Mouse (Mus musculus) intestine, embryonic 14.5 days (tissue): ENCODE data around the gene Ednra. TPM values are rescaled to one million over a fixed set of nuclear protein-coding genes. Genes with fewer than 3 reads are reported as not detected.
"Not testable (repeated sequence)": the region's sequence is repeated elsewhere in the genome, so short reads cannot be mapped to it uniquely, and the experiment has no call there.

Experiments
- ATAC-seq: fragments of 200-750 bp; cut with Nextera tagmentation; replicated peaks from 2 replicates; pipeline ENCODE4 v1.8.0; 2017; ENCODE audit warnings: low read depth, moderate number of reproducible peaks, moderate TSS enrichment, moderate library complexity; ENCODE audit not compliant: low FRiP score, low TSS enrichment
- DNase-seq: peaks from one replicate; pipeline ENCODE4 v3.0.0-alpha.2; 2018; ENCODE audit warnings: low spot score
- H3K27ac ChIP-seq: fragments of 300-500 bp; sonication (generic); 2 replicates; pipeline ENCODE4 v1.5.1; 2014; ENCODE audit warnings: low read depth, mild to moderate bottlenecking, control low read depth
- H3K27me3 ChIP-seq: fragments of 300-500 bp; sonication (generic); replicated peaks from 2 replicates; pipeline ENCODE4 v1.6.1; 2014; ENCODE audit warnings: low read length, control low read depth; ENCODE audit not compliant: control insufficient read depth, insufficient read depth
- H3K36me3 ChIP-seq: fragments of 300-500 bp; sonication (generic); 2 replicates; pipeline ENCODE4 v1.6.1; 2014; ENCODE audit warnings: low read length, control low read depth; ENCODE audit not compliant: control insufficient read depth, insufficient read depth
- H3K4me1 ChIP-seq: fragments of 300-500 bp; sonication (generic); replicated peaks from 2 replicates; pipeline ENCODE4 v1.6.1; 2014; ENCODE audit warnings: low read length, control low read depth, mixed read lengths; ENCODE audit not compliant: control insufficient read depth, insufficient read depth
- H3K4me2 ChIP-seq: fragments of 300-500 bp; sonication (generic); 2 replicates; pipeline ENCODE4 v1.6.1; 2014; ENCODE audit warnings: low read length
- H3K4me3 ChIP-seq: fragments of 300-500 bp; sonication (generic); 2 replicates; pipeline ENCODE4 v1.5.1; 2014; ENCODE audit warnings: low read depth, low read length, control low read depth, mixed read lengths
- H3K9ac ChIP-seq: fragments of 300-500 bp; sonication (generic); 2 replicates; pipeline ENCODE4 v1.6.1; 2014; ENCODE audit warnings: mild to moderate bottlenecking, low read length
- H3K9me3 ChIP-seq: fragments of 300-500 bp; sonication (generic); 2 replicates; pipeline ENCODE4 v1.6.1; 2016; ENCODE audit warnings: low read length, control low read depth; ENCODE audit not compliant: control insufficient read depth
- WGBS: fragments of 180-500 bp; shearing (Covaris S2); extraction: QIAGEN DNeasy Blood & Tissue Kit; methylation state at CpG from one replicate; pipeline ENCODE4 v1.1.7; 2014; 5-methylcytosine and 5-hydroxymethylcytosine counted together
- polyA plus RNA-seq: library from polyadenylated mRNA; unstranded; fragments of >200 nt; fragmentation: Nextera tagmentation; extraction: Ambion mirVana; gene quantifications from 2 replicates; pipeline ENCODE4 v1.2.1, GENCODE M21; 2014

Ednra gene
- polyA plus RNA-seq, 1 experiment from 2014 or later, result 24.5 TPM

GRCm38 (mm10) chr8:77704768-77705167, 19.5 kb downstream of the Ednra start:
- H3K27ac ChIP-seq, result no peak overlapping the region
- 84% methylated on average over 4 of the region's 4 CpGs for WGBS
- no peak overlapping the region for H3K9ac ChIP-seq
- H3K9me3 ChIP-seq, result no peaks in the 10 kb centered on the region
- no peak overlapping the region for H3K4me3 ChIP-seq
- ATAC-seq (no peak), DNase-seq (no peak)
- H3K27me3 ChIP-seq, result no peaks in the 10 kb centered on the region
- H3K4me2 ChIP-seq, result no peak overlapping the region
- H3K36me3 ChIP-seq, result 0 out of 2 replicates have a peak, but pooled peaks cover 3% of the 10 kb centered on the region
- H3K4me1 ChIP-seq, result peaks cover 9% of the 10 kb centered on the region

- DNase-seq, result no peak
- Histone ChIP-seq H3K9ac (no peak overlapping the region), H3K9me3 (no peaks in the 10 kb centered on the region), H3K4me3 (no peak overlapping the region), H3K4me1 (peaks cover 18% of the 10 kb centered on the region), H3K27me3 (no peaks in the 10 kb centered on the region), H3K36me3 (no peaks in the 10 kb centered on the region), H3K4me2 (no peak overlapping the region), H3K27ac (no peak overlapping the region)
- WGBS, result 86% methylated on average over 10 of the region's 10 CpGs
- no peak for ATAC-seq
Measured at GRCm38 (mm10) chr8:77698028-77698427, 26.2 kb downstream of the Ednra start.

GRCm38 (mm10) chr8:77696182-77696581, 28.1 kb downstream of the Ednra start:
- H3K27ac ChIP-seq, result 0 out of 2 replicates have a peak overlapping the region, but pooled peaks have one; percentile 65
- H3K9ac ChIP-seq, result no peak overlapping the region
- peaks cover 18% of the 10 kb centered on the region for H3K4me1 ChIP-seq
- no peak for ATAC-seq
- H3K9me3 ChIP-seq, result no peaks in the 10 kb centered on the region
- no peaks in the 10 kb centered on the region for H3K27me3 ChIP-seq
- H3K4me3 ChIP-seq, result no peak overlapping the region
- 73% methylated on average over 4 of the region's 4 CpGs for WGBS
- DNase-seq, result no peak
- H3K4me2 ChIP-seq, result no peak overlapping the region
- H3K36me3 ChIP-seq, result no peaks in the 10 kb centered on the region

- no peak overlapping the region for H3K4me3 ChIP-seq
- H3K4me1 ChIP-seq, result peaks cover 18% of the 10 kb centered on the region
- H3K9me3 ChIP-seq, result no peaks in the 10 kb centered on the region
- ATAC-seq, result no peak
- H3K27me3 ChIP-seq, result no peaks in the 10 kb centered on the region
- H3K9ac ChIP-seq, result no peak overlapping the region
- no peaks in the 10 kb centered on the region for H3K36me3 ChIP-seq
- H3K27ac ChIP-seq, result peak overlapping the region; percentile 65; the same call in 1 of the 2 replicates
- H3K4me2 ChIP-seq, result no peak overlapping the region
- DNase-seq, result no peak
- 19% methylated on average over 5 of the region's 5 CpGs for WGBS
Measured at GRCm38 (mm10) chr8:77695486-77696058, 28.7 kb downstream of the Ednra start.

- Histone ChIP-seq H3K27me3 (no peaks in the 10 kb centered on the region), H3K4me3 (no peak overlapping the region), H3K4me1 (peaks cover 18% of the 10 kb centered on the region), H3K9me3 (no peaks in the 10 kb centered on the region), H3K36me3 (no peaks in the 10 kb centered on the region), H3K9ac (no peak overlapping the region), H3K27ac (no peak overlapping the region), H3K4me2 (no peak overlapping the region)
- DNase-seq (no peak), ATAC-seq (no peak)
- WGBS, result 29% methylated on average over 3 of the region's 3 CpGs
Measured at GRCm38 (mm10) chr8:77695070-77695469, 29.2 kb downstream of the Ednra start.

- DNase-seq (no peak), ATAC-seq (no peak)
- Histone ChIP-seq H3K9me3 (no peaks in the 10 kb centered on the region), H3K4me2 (no peak overlapping the region), H3K9ac (no peak overlapping the region), H3K4me3 (no peak overlapping the region), H3K4me1 (peaks cover 18% of the 10 kb centered on the region), H3K27ac (no peak overlapping the region), H3K36me3 (no peaks in the 10 kb centered on the region), H3K27me3 (no peaks in the 10 kb centered on the region)
- 80% methylated on average over 4 of the region's 4 CpGs for WGBS
Measured at GRCm38 (mm10) chr8:77694588-77694987, 29.7 kb downstream of the Ednra start.

DNA sequence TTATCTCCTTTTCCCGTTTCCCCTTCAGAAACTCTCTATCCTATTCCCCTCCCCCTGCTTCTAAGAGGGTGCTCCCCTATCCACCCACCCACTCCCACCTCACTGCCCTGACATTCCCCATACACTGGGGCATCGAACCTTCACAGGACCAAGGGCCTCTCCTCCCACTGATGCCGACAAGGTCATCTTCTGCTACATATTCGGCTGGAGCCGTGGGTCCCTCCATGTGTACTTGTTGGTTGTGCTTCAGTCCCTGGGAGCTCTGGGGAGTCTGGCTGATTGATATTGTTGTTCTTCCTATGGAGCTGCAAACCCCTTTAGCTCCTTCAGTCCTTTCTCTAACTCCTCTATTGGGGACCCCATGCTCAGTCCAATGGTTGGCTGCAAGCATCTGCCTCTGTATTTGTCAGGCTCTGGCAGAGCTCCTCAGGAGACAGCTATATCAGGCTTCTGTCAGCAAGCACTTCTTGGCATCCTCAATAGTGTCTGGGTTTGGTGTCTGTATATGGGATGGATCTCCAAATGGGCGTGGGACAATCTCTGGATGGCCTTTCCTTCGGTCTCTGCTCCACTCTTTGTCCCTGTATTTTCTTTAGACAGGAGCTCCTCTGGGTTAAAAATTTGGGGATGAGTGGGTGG, 34.7 kb downstream of the Ednra start:
- not testable (repeated sequence) for H3K27ac ChIP-seq, H3K9me3 ChIP-seq, ATAC-seq, H3K9ac ChIP-seq, H3K4me3 ChIP-seq, H3K4me1 ChIP-seq, H3K36me3 ChIP-seq, H3K27me3 ChIP-seq, DNase-seq, H3K4me2 ChIP-seq
- 79% methylated on average over 7 of the region's 7 CpGs for WGBS

DNA sequence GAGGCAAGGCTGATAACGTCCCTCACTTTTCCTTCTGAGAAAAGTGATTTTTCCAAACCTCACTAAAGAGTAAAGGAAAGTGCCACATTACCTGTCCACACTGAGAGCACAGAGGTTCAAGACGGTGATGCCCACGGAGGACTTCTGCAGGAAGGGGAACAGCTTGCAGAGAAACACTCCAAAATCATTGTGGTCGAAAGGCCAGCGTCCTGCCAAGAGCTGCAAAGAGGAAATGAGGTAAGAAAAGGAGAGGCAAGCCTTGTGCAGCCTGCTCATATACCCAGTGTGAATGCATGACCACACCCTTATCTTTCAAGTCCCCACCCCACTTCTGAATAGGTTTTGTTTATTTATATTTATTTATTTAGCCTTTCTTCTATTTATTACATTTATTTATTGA, 35.3 kb downstream of the Ednra start:
- Histone ChIP-seq H3K4me3 (no peak overlapping the region), H3K9ac (no peak overlapping the region), H3K27me3 (no peaks in the 10 kb centered on the region), H3K4me2 (no peak overlapping the region), H3K36me3 (no peaks in the 10 kb centered on the region; the same call in 1 of the 2 replicates), H3K9me3 (no peaks in the 10 kb centered on the region), H3K27ac (no peak overlapping the region), H3K4me1 (peaks cover 10% of the 10 kb centered on the region)
- no peak for ATAC-seq
- WGBS, result 77% methylated on average over 5 of the region's 5 CpGs
- no peak for DNase-seq

DNA sequence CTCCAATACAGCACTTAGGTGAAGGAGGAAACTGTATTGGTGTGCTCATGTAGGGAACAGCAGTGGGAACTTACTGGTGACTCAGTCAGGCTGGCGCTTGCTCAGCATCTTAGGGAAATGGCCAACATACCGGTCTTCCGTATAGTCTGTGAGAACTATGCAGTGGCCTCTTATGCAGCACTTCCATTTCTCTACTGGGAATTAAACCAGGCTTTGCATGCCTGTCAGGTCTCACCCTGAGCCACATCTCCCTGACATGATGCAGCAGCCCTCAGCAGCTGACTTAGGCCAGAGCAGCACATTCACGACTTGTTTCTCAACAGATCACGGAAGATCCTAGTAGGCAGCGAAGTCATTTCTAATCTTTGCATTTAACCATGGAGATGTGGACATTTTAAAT, 39.9 kb downstream of the Ednra start:
- Histone ChIP-seq H3K4me2 (no peak overlapping the region), H3K27ac (peak overlapping the region; percentile 59; the same call in 1 of the 2 replicates), H3K4me1 (peaks cover 31% of the 10 kb centered on the region), H3K27me3 (no peaks in the 10 kb centered on the region), H3K36me3 (no peaks in the 10 kb centered on the region; the same call in 1 of the 2 replicates), H3K9ac (no peak overlapping the region), H3K9me3 (no peaks in the 10 kb centered on the region), H3K4me3 (no peak overlapping the region)
- DNase-seq, result no peak
- WGBS, result 44% methylated on average over 6 of the region's 6 CpGs
- ATAC-seq, result 0 out of 2 replicates have a peak, but pooled peaks have one; percentile 43
